Mouse (Mus musculus) kidney, adult 2 months (tissue): ENCODE data around the gene Prpf40b.

Experiments
- CTCF ChIP-seq: fragments of 200-500 bp; conservative IDR thresholded peaks from 2 replicates; pipeline ENCODE4 v1.5.1; 2011; ENCODE audit warnings: low read depth, mild to moderate bottlenecking, control low read depth, low read length, moderate library complexity, mixed read lengths; ENCODE audit not compliant: insufficient read depth, insufficient read length
- POLR2A ChIP-seq: fragments of 200-500 bp; IDR thresholded peaks from one replicate; pipeline ENCODE4 v1.6.1; 2011; ENCODE audit warnings: low read depth, low read length, control low read depth

- no peak for TF ChIP-seq POLR2A
- no peak for TF ChIP-seq CTCF
Measured at GRCm38 (mm10) chr15:99328011-99328410, 33.1 kb downstream of the Prpf40b start.
